ENCODE assay signal across 20 mouse cellular contexts in genomic region chr9:50240923-50241322, GRCm38 (mm10).
DNase-seq lines count a peak whose midpoint lies in the region; ATAC-seq lines count a peak whose summit lies in the region.
"Had no signal": no experiment of that assay in that cellular context is flagged by ENCODE, and none has a peak within 500 bp of the region (broad histone marks: within the 10 kb centered on the region; RNA-seq: fewer than 3 reads in every experiment).

No protein-coding gene starts in this region.

- DNase-seq in embryonic facial prominence, embryonic 11.5 days (ENCODE audit: low spot score) = peak; percentile 27
- DNase-seq in embryonic facial prominence, embryonic 10.5 days (ENCODE audit: low spot score) = no peak
- DNase-seq in lung, postnatal 10 days = peak; percentile 6
- DNase-seq in lung, postnatal 25 days (ENCODE audit: low spot score) = no peak
- peak; percentile 77 for DNase-seq in forebrain, embryonic 14.5 days (ENCODE audit: low spot score)
- DNase-seq in retina, postnatal 1 day = peak; percentile 86
- no peak for DNase-seq in thymus, postnatal 10 days (ENCODE audit: low spot score in 2 of 2)
- DNase-seq: adrenal gland, adult 8-10 months; cerebellum, adult 8-10 months; kidney, postnatal 10 days; left cerebral cortex, postnatal 4 days; right cerebral cortex, postnatal 4 days; thymus, postnatal 36 days had no signal

- no peaks in the 10 kb centered on the region for H3K36me3 ChIP-seq in embryonic facial prominence, embryonic 11.5 days (replicated peaks; ENCODE audit: control insufficient read depth, insufficient read depth, low read depth, low read length)
- no peaks in the 10 kb centered on the region for H3K36me3 ChIP-seq in embryonic facial prominence, embryonic 10.5 days (replicated peaks)
- no peaks in the 10 kb centered on the region for H3K36me3 ChIP-seq in forebrain, embryonic 14.5 days (ENCODE audit: control insufficient read depth, insufficient read depth, low read length)
- H3K36me3 ChIP-seq: intestine, embryonic 15.5 days; liver, embryonic 12.5 days; lung, embryonic 15.5 days; midbrain, embryonic 15.5 days had no signal

- 41% methylated on average over 8 of the region's 8 CpGs for WGBS in embryonic facial prominence, embryonic 11.5 days
- WGBS in embryonic facial prominence, embryonic 10.5 days = 50% methylated on average over 8 of the region's 8 CpGs
- WGBS in forebrain, embryonic 14.5 days = 13% methylated on average over 8 of the region's 8 CpGs

- H3K4me2 ChIP-seq in embryonic facial prominence, embryonic 11.5 days (ENCODE audit: low read depth, low read length) = no peak overlapping the region
- H3K4me2 ChIP-seq in forebrain, embryonic 14.5 days (ENCODE audit: low read length) = no peak overlapping the region
- H3K4me2 ChIP-seq: heart, embryonic 11.5 days; intestine, embryonic 15.5 days; liver, embryonic 12.5 days; lung, embryonic 15.5 days; midbrain, embryonic 15.5 days had no signal

- H3K4me1 ChIP-seq in embryonic facial prominence, embryonic 11.5 days (ENCODE audit: control insufficient read depth, insufficient read depth, low read length) = no peaks in the 10 kb centered on the region
- peaks cover 38% of the 10 kb centered on the region for H3K4me1 ChIP-seq in embryonic facial prominence, embryonic 10.5 days
- peaks cover 32% of the 10 kb centered on the region for H3K4me1 ChIP-seq in forebrain, embryonic 14.5 days (ENCODE audit: control insufficient read depth, insufficient read depth, low read length)
- H3K4me1 ChIP-seq: liver, embryonic 12.5 days had no signal

- H3K9me3 ChIP-seq in embryonic facial prominence, embryonic 11.5 days (replicated peaks; ENCODE audit: control insufficient read depth, low read length) = no peaks in the 10 kb centered on the region
- H3K9me3 ChIP-seq in embryonic facial prominence, embryonic 10.5 days = no peaks in the 10 kb centered on the region
- no peaks in the 10 kb centered on the region for H3K9me3 ChIP-seq in forebrain, embryonic 14.5 days (replicated peaks; ENCODE audit: control insufficient read depth, low read length)
- H3K9me3 ChIP-seq: intestine, embryonic 15.5 days; liver, embryonic 12.5 days; lung, embryonic 15.5 days; midbrain, embryonic 15.5 days had no signal

- no peak overlapping the region for H3K4me3 ChIP-seq in embryonic facial prominence, embryonic 11.5 days (ENCODE audit: low read depth, low read length)
- no peak overlapping the region for H3K4me3 ChIP-seq in embryonic facial prominence, embryonic 10.5 days
- H3K4me3 ChIP-seq in forebrain, embryonic 14.5 days (ENCODE audit: low read depth, low read length) = no peak overlapping the region
- H3K4me3 ChIP-seq: erythroblast, embryonic 14.5 days; intestine, embryonic 15.5 days; layer of hippocampus, adult 2 months; liver, embryonic 12.5 days; lung, embryonic 15.5 days; midbrain, embryonic 15.5 days had no signal

- no peak overlapping the region for H3K9ac ChIP-seq in embryonic facial prominence, embryonic 11.5 days (replicated peaks; ENCODE audit: low read length)
- no peak overlapping the region for H3K9ac ChIP-seq in forebrain, embryonic 14.5 days (ENCODE audit: low read length)
- H3K9ac ChIP-seq: intestine, embryonic 15.5 days; liver, embryonic 12.5 days; lung, embryonic 15.5 days; midbrain, embryonic 15.5 days had no signal

- no peak for ATAC-seq in embryonic facial prominence, embryonic 11.5 days (replicated peaks; ENCODE audit: insufficient number of reproducible peaks, low FRiP score, low TSS enrichment, low read depth)
- peak; percentile 74 for ATAC-seq in forebrain, embryonic 14.5 days
- ATAC-seq: intestine, embryonic 15.5 days; liver, embryonic 12.5 days; midbrain, embryonic 15.5 days had no signal

- no peaks in the 10 kb centered on the region for H3K27me3 ChIP-seq in embryonic facial prominence, embryonic 11.5 days (ENCODE audit: control insufficient read depth, insufficient read depth, low read length)
- H3K27me3 ChIP-seq in embryonic facial prominence, embryonic 10.5 days (replicated peaks; ENCODE audit: low read depth, poor library complexity, severe bottlenecking) = no peaks in the 10 kb centered on the region
- H3K27me3 ChIP-seq in forebrain, embryonic 14.5 days (replicated peaks; ENCODE audit: control insufficient read depth, insufficient read depth, low read length) = no peaks in the 10 kb centered on the region
- H3K27me3 ChIP-seq: intestine, embryonic 15.5 days; liver, embryonic 12.5 days; lung, embryonic 15.5 days; midbrain, embryonic 15.5 days had no signal

- H3K27ac ChIP-seq in embryonic facial prominence, embryonic 11.5 days (replicated peaks; ENCODE audit: low read depth, low read length) = no peak overlapping the region
- H3K27ac ChIP-seq in embryonic facial prominence, embryonic 10.5 days (replicated peaks) = no peak overlapping the region
- peak overlapping the region; percentile 49; the same call in 1 of the 2 replicates for H3K27ac ChIP-seq in forebrain, embryonic 14.5 days (ENCODE audit: low read depth, low read length)
- H3K27ac ChIP-seq: intestine, embryonic 15.5 days; layer of hippocampus, adult 2 months; liver, embryonic 12.5 days; lung, embryonic 15.5 days; midbrain, embryonic 15.5 days had no signal

Comparison
In these comparisons a context has a peak if more than half of its experiments do, and no peak if none do; other contexts are left out.
1. DNase-seq: peak in embryonic facial prominence, embryonic 11.5 days (single experiment), lung, postnatal 10 days (single experiment), forebrain, embryonic 14.5 days (single experiment) and retina, postnatal 1 day (single experiment); none in embryonic facial prominence, embryonic 10.5 days (single experiment), lung, postnatal 25 days (single experiment) and thymus, postnatal 10 days (0 of 2).